Mouse (Mus musculus) stomach, postnatal 0 days (tissue): ENCODE measurements around the gene Tifab.

Experiments used
- CTCF ChIP-seq: IDR thresholded peaks from 2 replicates; pipeline ENCODE4 v1.5.1; 2016; ENCODE audit warnings: antibody characterized with exemption, low read depth, mild to moderate bottlenecking, moderate library complexity
- EP300 ChIP-seq: optimal IDR thresholded peaks from 2 replicates; pipeline ENCODE3; 2016; ENCODE audit warnings: antibody characterized with exemption

GRCm38 (mm10) chr13:56136200-56136599 lies 42.5 kb downstream of the Tifab start, which contains the start of gene H2afy:
- TF ChIP-seq EP300 (no peak), CTCF (no peak)
